Comparison of ENCODE assay signal across 9 mouse cellular contexts in the genomic region with DNA sequence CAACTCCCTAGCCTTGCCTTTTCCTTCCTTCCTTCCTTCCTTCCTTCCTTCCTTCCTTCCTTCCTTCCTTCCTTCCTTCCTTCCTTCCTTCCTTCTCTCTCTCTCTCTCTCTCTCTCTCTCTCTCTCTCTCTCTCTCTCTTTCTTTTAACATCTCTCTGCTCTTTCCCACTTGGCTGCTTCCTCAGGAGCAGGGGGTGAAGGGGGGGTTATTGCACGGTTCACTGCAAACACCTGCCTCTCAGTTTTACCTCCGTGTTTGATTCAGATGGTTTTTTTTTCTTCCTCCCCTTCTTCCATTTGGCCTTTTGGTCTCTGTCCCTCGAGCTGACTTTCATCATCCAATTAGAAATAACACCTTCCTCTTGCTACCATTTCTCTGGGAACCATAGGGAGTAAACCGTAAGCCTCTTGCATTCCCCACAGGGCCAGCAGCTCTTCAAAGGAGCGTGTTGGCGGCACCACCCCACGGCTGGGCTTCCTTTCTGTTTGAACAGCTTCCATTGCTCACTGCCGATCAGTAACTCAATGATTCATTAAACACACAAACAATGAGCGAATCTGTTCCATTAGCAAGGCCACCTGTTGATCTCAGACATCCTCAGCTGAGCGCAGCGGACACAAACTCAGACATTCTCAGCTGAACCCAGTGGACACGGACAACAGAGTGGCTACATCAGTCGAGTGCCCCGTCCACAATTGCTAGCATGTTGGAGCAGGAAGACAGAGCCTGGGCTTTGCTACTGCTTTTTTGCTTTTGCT.
DNase-seq lines count a peak whose midpoint lies in the region; ATAC-seq lines count a peak whose summit lies in the region.
"Had no signal": no experiment of that assay in that cellular context is flagged by ENCODE, and none has a peak within 500 bp of the region (broad histone marks: within the 10 kb centered on the region; RNA-seq: fewer than 3 reads in every experiment).

No protein-coding gene starts in this region.

- no peak overlapping the region for H3K9ac ChIP-seq in forebrain, embryonic 11.5 days (ENCODE audit: low read length)
- H3K9ac ChIP-seq in hindbrain, embryonic 16.5 days (ENCODE audit: low read depth, low read length): no peak overlapping the region
- H3K9ac ChIP-seq in midbrain, embryonic 11.5 days (ENCODE audit: low read length): no peak overlapping the region
- H3K9ac ChIP-seq in stomach, embryonic 16.5 days (ENCODE audit: low read length): peak overlapping the region; percentile 23; the same call in 1 of the 2 replicates

- H3K4me3 ChIP-seq in forebrain, embryonic 11.5 days (ENCODE audit: low read depth, low read length): no peak overlapping the region; the same call in 1 of the 2 replicates
- H3K4me3 ChIP-seq in hindbrain, embryonic 16.5 days (ENCODE audit: low read length): peak overlapping the region; percentile 24
- H3K4me3 ChIP-seq in midbrain, embryonic 11.5 days (ENCODE audit: low read depth, low read length): no peak overlapping the region
- peak overlapping the region; percentile 32 for H3K4me3 ChIP-seq in stomach, embryonic 16.5 days (replicated peaks; ENCODE audit: low read length)
- H3K4me3 ChIP-seq: erythroblast, embryonic 14.5 days had no signal

- no peaks in the 10 kb centered on the region for H3K27me3 ChIP-seq in forebrain, embryonic 11.5 days (ENCODE audit: control insufficient read depth, insufficient read depth, low read length)
- H3K27me3 ChIP-seq in hindbrain, embryonic 16.5 days (replicated peaks; ENCODE audit: control insufficient read depth, insufficient read depth, low read length): no peaks in the 10 kb centered on the region
- H3K27me3 ChIP-seq in midbrain, embryonic 11.5 days (ENCODE audit: control insufficient read depth, insufficient read depth, low read length): no peaks in the 10 kb centered on the region
- no peaks in the 10 kb centered on the region for H3K27me3 ChIP-seq in stomach, embryonic 16.5 days (ENCODE audit: control insufficient read depth, insufficient read depth, low read length)

- H3K4me1 ChIP-seq in forebrain, embryonic 11.5 days (replicated peaks; ENCODE audit: control insufficient read depth, insufficient read depth, low read length): no peaks in the 10 kb centered on the region
- H3K4me1 ChIP-seq in hindbrain, embryonic 16.5 days (ENCODE audit: control insufficient read depth, insufficient read depth, low read depth, low read length): no peaks in the 10 kb centered on the region
- H3K4me1 ChIP-seq in midbrain, embryonic 11.5 days (ENCODE audit: control insufficient read depth, insufficient read depth, low read length): 0 out of 2 replicates have a peak, but pooled peaks cover 3% of the 10 kb centered on the region
- peaks cover 4% of the 10 kb centered on the region; the same call in 1 of the 2 replicates for H3K4me1 ChIP-seq in stomach, embryonic 16.5 days (ENCODE audit: control insufficient read depth, insufficient read depth, low read length)

- H3K27ac ChIP-seq in forebrain, embryonic 11.5 days (ENCODE audit: low read depth, low read length): no peak overlapping the region
- H3K27ac ChIP-seq in hindbrain, embryonic 16.5 days (ENCODE audit: low read depth, low read length): no peak overlapping the region
- H3K27ac ChIP-seq in midbrain, embryonic 11.5 days (ENCODE audit: low read depth, low read length): no peak overlapping the region
- no peak overlapping the region for H3K27ac ChIP-seq in stomach, embryonic 16.5 days (ENCODE audit: low read length)

- peak overlapping the region; percentile 31 for H3K4me2 ChIP-seq in forebrain, embryonic 11.5 days (ENCODE audit: low read depth, low read length, severe bottlenecking)
- H3K4me2 ChIP-seq in hindbrain, embryonic 16.5 days (ENCODE audit: low read length): peak overlapping the region; percentile 53
- H3K4me2 ChIP-seq in midbrain, embryonic 11.5 days: peak overlapping the region; percentile 3
- H3K4me2 ChIP-seq in stomach, embryonic 16.5 days (ENCODE audit: low read depth, low read length): peak overlapping the region; percentile 49

- peak; percentile 8 to 16 for DNase-seq in cerebellum, postnatal 25 days
- no peak for DNase-seq in cerebellum, adult 9-11 months
- peak; percentile 66 for DNase-seq in forebrain, embryonic 11.5 days (ENCODE audit: low spot score)
- DNase-seq in layer of hippocampus, postnatal 36 days: peak; percentile 24 to 40
- peak; percentile 84 for DNase-seq in midbrain, embryonic 11.5 days (ENCODE audit: low spot score, missing footprints)
- no peak for DNase-seq in thymus, postnatal 10 days (ENCODE audit: low spot score in 2 of 2)

- H3K36me3 ChIP-seq in forebrain, embryonic 11.5 days (ENCODE audit: control insufficient read depth, insufficient read depth, low read length): no peaks in the 10 kb centered on the region
- H3K36me3 ChIP-seq in hindbrain, embryonic 16.5 days (ENCODE audit: control insufficient read depth, insufficient read depth, low read length): no peaks in the 10 kb centered on the region
- no peaks in the 10 kb centered on the region for H3K36me3 ChIP-seq in midbrain, embryonic 11.5 days (ENCODE audit: control insufficient read depth, insufficient read depth, low read length)
- no peaks in the 10 kb centered on the region for H3K36me3 ChIP-seq in stomach, embryonic 16.5 days (ENCODE audit: control insufficient read depth, insufficient read depth, low read length)

- whole genome bisulfite sequencing in forebrain, embryonic 11.5 days: 17% methylated on average over 14 of the region's 14 CpGs
- 15% methylated on average over 14 of the region's 14 CpGs for WGBS in hindbrain, embryonic 16.5 days
- 30% methylated on average over 14 of the region's 14 CpGs for WGBS in midbrain, embryonic 11.5 days
- WGBS in stomach, embryonic 16.5 days: 11% methylated on average over 14 of the region's 14 CpGs

- no peaks in the 10 kb centered on the region for H3K9me3 ChIP-seq in forebrain, embryonic 11.5 days (ENCODE audit: control insufficient read depth, low read length)
- H3K9me3 ChIP-seq in hindbrain, embryonic 16.5 days (ENCODE audit: control insufficient read depth, low read length): no peaks in the 10 kb centered on the region
- H3K9me3 ChIP-seq in midbrain, embryonic 11.5 days (ENCODE audit: control insufficient read depth, low read length): no peaks in the 10 kb centered on the region
- H3K9me3 ChIP-seq in stomach, embryonic 16.5 days (replicated peaks; ENCODE audit: control insufficient read depth, low read length): no peaks in the 10 kb centered on the region

- peak; percentile 55; the same call in 1 of the 2 replicates for ATAC-seq in forebrain, embryonic 11.5 days (replicated peaks; ENCODE audit: low FRiP score)
- peak; percentile 68; the same call in 1 of the 2 replicates for ATAC-seq in hindbrain, embryonic 16.5 days
- ATAC-seq in midbrain, embryonic 11.5 days (ENCODE audit: low FRiP score): 0 out of 2 replicates have a peak, but pooled peaks have one; percentile 44
- ATAC-seq in stomach, embryonic 16.5 days (ENCODE audit: insufficient read depth, low FRiP score): peak; percentile 33; the same call in 1 of the 2 replicates

Comparison
In these comparisons a context has a peak if more than half of its experiments do, and no peak if none do; other contexts are left out.
1. DNase-seq: peak in cerebellum, postnatal 25 days (2 of 2), forebrain, embryonic 11.5 days (single experiment), layer of hippocampus, postnatal 36 days (2 of 2) and midbrain, embryonic 11.5 days (single experiment); none in cerebellum, adult 9-11 months (single experiment) and thymus, postnatal 10 days (0 of 2).
2. H3K4me2 ChIP-seq: peak in every context shown above with its lines; median percentile 53 in hindbrain, embryonic 16.5 days; 49 in stomach, embryonic 16.5 days; 31 in forebrain, embryonic 11.5 days; 3 in midbrain, embryonic 11.5 days.
3. H3K4me3 ChIP-seq: peak in hindbrain, embryonic 16.5 days (single experiment) and stomach, embryonic 16.5 days (single experiment); none in forebrain, embryonic 11.5 days (single experiment) and midbrain, embryonic 11.5 days (single experiment).
4. Peak in every context shown above with its lines, with median percentiles within 50 percentile points of each other: ATAC-seq.